Mouse (Mus musculus): ENCODE results near the gene Vac14.

The Vac14 gene

GRCm38 (mm10) chr8:110741816-110742451 is 123.5 kb downstream of the Vac14 start:
- no peak for ATAC-seq (ENCODE audit: insufficient number of reproducible peaks, low FRiP score, low TSS enrichment)

GRCm38 (mm10) chr8:110742452-110742818 is 124.0 kb downstream of the Vac14 start:
- ATAC-seq (ENCODE audit: insufficient number of reproducible peaks, low FRiP score, low TSS enrichment) = no peak

GRCm38 (mm10) chr8:110745162-110745561 is 126.8 kb downstream of the Vac14 start:
- no peak for ATAC-seq (ENCODE audit: insufficient number of reproducible peaks, low FRiP score, low TSS enrichment)

- ATAC-seq (ENCODE audit: insufficient number of reproducible peaks, low FRiP score, low TSS enrichment) = no peak
Measured at GRCm38 (mm10) chr8:110746661-110747060, 128.3 kb downstream of the Vac14 start.

GRCm38 (mm10) chr8:110749500-110750170 is 131.2 kb downstream of the Vac14 start:
- ATAC-seq (ENCODE audit: insufficient number of reproducible peaks, low FRiP score, low TSS enrichment) = no peak

GRCm38 (mm10) chr8:110750269-110750668 is 131.9 kb downstream of the Vac14 start:
- ATAC-seq (ENCODE audit: insufficient number of reproducible peaks, low FRiP score, low TSS enrichment) = no peak

- no peak for ATAC-seq (ENCODE audit: insufficient number of reproducible peaks, low FRiP score, low TSS enrichment)
Measured at GRCm38 (mm10) chr8:110751490-110751889, 133.1 kb downstream of the Vac14 start.

- ATAC-seq (ENCODE audit: insufficient number of reproducible peaks, low FRiP score, low TSS enrichment) = no peak
Measured at GRCm38 (mm10) chr8:110754713-110755112, 136.3 kb downstream of the Vac14 start.

- no peak for ATAC-seq (ENCODE audit: insufficient number of reproducible peaks, low FRiP score, low TSS enrichment)
Measured at GRCm38 (mm10) chr8:110755511-110756170, 137.3 kb downstream of the Vac14 start.

- ATAC-seq (ENCODE audit: insufficient number of reproducible peaks, low FRiP score, low TSS enrichment) = no peak
Measured at GRCm38 (mm10) chr8:110756196-110756595, 137.8 kb downstream of the Vac14 start.

- ATAC-seq (ENCODE audit: insufficient number of reproducible peaks, low FRiP score, low TSS enrichment) = no peak
Measured at GRCm38 (mm10) chr8:110760280-110760940, 142.0 kb downstream of the Vac14 start.

GRCm38 (mm10) chr8:110761185-110761584 is 142.8 kb downstream of the Vac14 start:
- ATAC-seq (ENCODE audit: insufficient number of reproducible peaks, low FRiP score, low TSS enrichment) = no peak

- ATAC-seq (ENCODE audit: insufficient number of reproducible peaks, low FRiP score, low TSS enrichment) = no peak
Measured at GRCm38 (mm10) chr8:110761988-110762387, 143.6 kb downstream of the Vac14 start.

- no peak for ATAC-seq (ENCODE audit: insufficient number of reproducible peaks, low FRiP score, low TSS enrichment)
Measured at GRCm38 (mm10) chr8:110764671-110765070, 146.3 kb downstream of the Vac14 start.

- no peak for ATAC-seq (ENCODE audit: insufficient number of reproducible peaks, low FRiP score, low TSS enrichment)
Measured at GRCm38 (mm10) chr8:110767261-110767660, 148.9 kb downstream of the Vac14 start.

All from cerebellum, adult (tissue).